Mouse (Mus musculus): Measurements from ENCODE around the gene Rims4. TPM values are rescaled to one million over a fixed set of nuclear protein-coding genes. Genes with fewer than 3 reads are reported as not detected.

Gene Rims4
- polyA plus RNA-seq, 1 experiment from 2014 or later, result 0.22 TPM

DNA sequence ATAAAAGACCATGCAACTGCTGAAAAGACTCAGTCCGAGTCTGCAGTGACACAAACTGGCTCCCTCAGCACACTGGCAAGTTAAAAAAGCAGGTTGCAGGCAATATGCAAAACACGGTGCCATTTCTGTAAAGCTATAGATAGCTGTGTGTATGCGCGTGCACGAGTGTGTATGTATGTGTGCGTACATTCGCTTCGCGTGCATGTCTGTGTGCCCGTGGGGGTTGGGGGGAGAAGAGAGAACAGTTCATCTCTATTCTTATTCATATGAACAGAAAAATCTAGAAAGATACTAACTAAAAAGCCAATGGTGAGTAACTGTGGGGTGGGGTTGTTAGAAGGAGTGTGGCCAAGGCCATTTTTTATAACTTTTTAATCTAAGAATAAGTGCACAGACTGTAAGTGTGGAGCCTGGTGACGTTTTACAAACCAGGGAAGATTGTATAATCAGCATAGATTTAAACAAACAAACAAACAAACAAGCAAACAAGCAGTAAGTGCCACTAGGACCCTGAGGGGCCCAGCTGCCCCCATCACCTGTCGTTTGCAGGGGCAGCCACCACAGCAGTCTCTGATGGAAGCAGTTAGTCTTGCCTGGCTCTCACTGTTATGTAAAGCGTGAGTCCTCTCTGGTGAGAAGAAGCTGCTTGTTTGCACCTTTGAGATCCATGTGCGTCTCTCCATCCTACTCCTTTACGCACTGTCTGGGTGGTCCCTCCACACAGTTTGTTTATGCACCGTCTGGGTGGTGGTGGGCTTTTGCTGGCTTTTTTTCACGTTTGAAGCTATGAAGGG lies 35.4 kb downstream of the Rims4 start:
- no peaks in the 10 kb centered on the region for H3K36me3 ChIP-seq
- H3K27ac ChIP-seq, result no peak overlapping the region
- H3K4me2 ChIP-seq, result no peak overlapping the region
- H3K4me1 ChIP-seq, result no peaks in the 10 kb centered on the region
- no peak overlapping the region for H3K9ac ChIP-seq
- WGBS, result 70% methylated on average over 17 of the region's 17 CpGs
- no peak for ATAC-seq (ENCODE audit: insufficient number of reproducible peaks, insufficient read depth, low FRiP score, low TSS enrichment, low read depth)
- H3K4me3 ChIP-seq, result no peak overlapping the region
- no peaks in the 10 kb centered on the region for H3K9me3 ChIP-seq
- peaks cover 7% of the 10 kb centered on the region; the same call in 1 of the 2 replicates for H3K27me3 ChIP-seq

DNA sequence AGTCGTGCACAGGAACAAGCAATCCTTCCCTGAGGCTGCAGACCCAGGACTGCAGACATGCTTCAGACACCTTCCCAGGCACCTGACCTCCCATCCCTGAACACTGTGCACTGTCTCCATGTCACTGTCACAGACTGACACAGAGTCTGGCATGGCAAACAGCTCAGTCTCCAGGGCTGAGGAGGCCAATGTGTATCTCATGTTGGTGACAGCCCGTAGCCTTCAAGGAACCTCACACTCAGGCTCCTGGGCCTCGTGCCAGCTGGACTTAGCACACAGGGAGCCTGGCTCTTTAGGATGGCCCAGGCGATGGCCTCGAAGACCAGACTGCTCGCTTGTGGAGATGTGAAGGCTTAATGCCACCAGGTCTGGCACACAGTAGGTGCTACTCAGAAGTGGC lies 37.6 kb downstream of the Rims4 start:
- Histone ChIP-seq H3K36me3 (no peaks in the 10 kb centered on the region), H3K9me3 (no peaks in the 10 kb centered on the region), H3K27ac (no peak overlapping the region), H3K4me3 (no peak overlapping the region), H3K27me3 (peaks cover 7% of the 10 kb centered on the region; the same call in 1 of the 2 replicates), H3K4me2 (no peak overlapping the region), H3K9ac (no peak overlapping the region), H3K4me1 (no peaks in the 10 kb centered on the region)
- no peak for ATAC-seq (ENCODE audit: insufficient number of reproducible peaks, insufficient read depth, low FRiP score, low TSS enrichment, low read depth)
- 79% methylated on average over 6 of the region's 6 CpGs for WGBS

DNA sequence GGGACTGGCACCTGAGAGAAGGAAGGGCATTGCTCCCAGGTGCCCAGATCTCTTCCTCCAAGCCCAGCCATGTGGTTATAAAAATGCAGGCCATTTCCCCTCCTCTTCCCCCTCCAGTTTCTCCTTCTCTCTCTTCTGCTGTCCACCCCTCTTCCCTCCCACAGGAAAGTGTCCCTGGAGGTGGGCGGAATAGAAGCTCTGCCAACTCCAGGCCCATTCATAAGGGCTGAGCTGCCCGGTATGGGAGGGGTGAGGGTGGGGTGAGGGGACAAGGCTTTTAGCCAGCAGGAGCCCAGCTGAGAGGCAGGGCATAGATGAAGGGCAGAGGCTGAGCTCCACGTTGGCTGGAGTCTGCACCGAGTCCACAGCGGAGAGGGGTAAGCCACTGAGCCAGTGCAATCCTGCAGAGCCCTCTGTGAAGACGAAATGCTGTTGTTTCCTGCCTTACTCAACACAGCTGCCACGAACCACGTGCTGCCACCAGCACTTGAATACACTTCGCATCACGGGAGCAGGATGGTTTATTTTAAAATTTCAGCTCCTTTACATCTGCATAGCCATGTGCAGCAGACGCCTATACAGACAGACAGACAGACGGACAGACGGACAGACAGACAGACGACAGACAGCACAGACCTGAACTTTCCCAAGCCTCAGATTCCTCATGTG lies 41.5 kb downstream of the Rims4 start:
- Histone ChIP-seq H3K4me1 (peaks cover 5% of the 10 kb centered on the region), H3K36me3 (no peaks in the 10 kb centered on the region), H3K4me3 (no peak overlapping the region), H3K9ac (no peak overlapping the region), H3K27me3 (no peaks in the 10 kb centered on the region; the same call in 1 of the 2 replicates), H3K27ac (no peak overlapping the region), H3K4me2 (no peak overlapping the region), H3K9me3 (no peaks in the 10 kb centered on the region)
- 70% methylated on average over 14 of the region's 14 CpGs for whole genome bisulfite sequencing
- no peak for ATAC-seq (ENCODE audit: insufficient number of reproducible peaks, insufficient read depth, low FRiP score, low TSS enrichment, low read depth)

DNA sequence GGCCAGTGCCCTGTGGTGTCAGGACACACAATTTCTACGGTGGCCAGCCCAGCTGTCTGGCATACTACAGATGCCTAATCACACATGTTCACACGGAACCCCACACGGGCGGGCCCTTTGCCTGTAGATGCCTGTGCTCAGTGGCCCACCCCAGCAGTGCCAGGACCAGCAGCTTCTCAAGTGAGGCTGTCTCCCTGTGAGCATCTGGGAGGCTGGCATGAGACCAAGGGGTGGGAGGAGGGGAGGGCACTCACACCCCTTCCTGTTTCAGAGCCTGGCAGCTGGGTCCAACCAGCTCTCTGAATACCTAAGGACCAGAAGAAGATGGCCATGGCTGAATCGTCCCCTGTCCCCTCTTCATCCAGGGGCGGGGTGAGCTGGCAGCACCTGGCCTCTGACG lies 43.0 kb downstream of the Rims4 start:
- no peaks in the 10 kb centered on the region for H3K36me3 ChIP-seq
- ATAC-seq (ENCODE audit: insufficient number of reproducible peaks, insufficient read depth, low FRiP score, low TSS enrichment, low read depth), result no peak

DNA sequence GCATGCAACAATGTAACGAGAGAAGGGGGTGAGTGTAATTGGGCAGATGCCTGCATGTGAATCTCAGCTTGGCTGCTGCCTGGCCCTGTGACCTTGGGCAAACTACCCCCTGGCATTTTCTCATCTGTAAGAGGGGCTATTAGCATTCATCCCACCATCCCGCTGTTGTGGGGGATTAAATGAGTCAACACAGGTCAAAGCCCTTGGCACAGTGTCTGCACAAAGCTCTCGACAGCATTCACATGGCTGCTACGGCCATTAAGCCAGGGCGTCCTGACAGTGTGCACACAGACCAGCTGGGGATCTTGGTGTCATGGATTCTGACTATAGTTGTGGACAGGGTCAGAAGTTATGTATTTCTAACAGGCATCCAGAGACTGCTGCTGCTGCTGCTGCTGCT lies 43.6 kb downstream of the Rims4 start:
- H3K9me3 ChIP-seq, result no peaks in the 10 kb centered on the region
- no peak for ATAC-seq (ENCODE audit: insufficient number of reproducible peaks, insufficient read depth, low FRiP score, low TSS enrichment, low read depth)

More for the DNA sequence above, 43.0 kb downstream of the Rims4 start:
- Histone ChIP-seq H3K4me2 (no peak overlapping the region), H3K27me3 (no peaks in the 10 kb centered on the region; the same call in 1 of the 2 replicates), H3K9me3 (no peaks in the 10 kb centered on the region), H3K9ac (no peak overlapping the region), H3K4me1 (peaks cover 5% of the 10 kb centered on the region), H3K27ac (no peak overlapping the region), H3K4me3 (no peak overlapping the region)
- WGBS, result 65% methylated on average over 7 of the region's 7 CpGs

DNA sequence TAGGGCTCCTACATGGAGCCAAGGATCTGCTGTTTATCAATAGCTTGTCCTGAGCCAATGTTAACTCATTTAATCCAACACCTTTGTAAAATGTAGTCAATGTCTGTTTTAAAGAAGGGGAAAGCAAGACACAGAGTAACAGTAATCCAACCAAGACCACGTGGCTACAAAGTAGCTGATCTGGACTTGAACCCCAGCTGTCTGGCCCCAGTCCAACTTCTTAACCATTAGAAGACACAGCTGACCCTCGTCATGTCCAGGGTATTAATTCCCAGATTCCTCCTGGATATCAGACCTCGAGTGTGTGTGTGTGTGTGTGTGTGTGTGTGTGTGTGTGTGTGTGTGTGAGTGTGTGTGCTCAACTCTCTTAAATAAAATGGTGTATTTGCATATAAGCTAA lies 46.6 kb downstream of the Rims4 start:
- no peak overlapping the region for H3K4me2 ChIP-seq
- H3K36me3 ChIP-seq, result no peaks in the 10 kb centered on the region
- H3K4me1 ChIP-seq, result peaks cover 5% of the 10 kb centered on the region
- H3K9me3 ChIP-seq, result no peaks in the 10 kb centered on the region
- no peak for ATAC-seq (ENCODE audit: insufficient number of reproducible peaks, insufficient read depth, low FRiP score, low TSS enrichment, low read depth)
- H3K27me3 ChIP-seq, result peaks cover 5% of the 10 kb centered on the region; the same call in 1 of the 2 replicates
- no peak overlapping the region for H3K27ac ChIP-seq
- WGBS, result 38% methylated on average over 3 of the region's 3 CpGs
- H3K4me3 ChIP-seq, result no peak overlapping the region
- H3K9ac ChIP-seq, result no peak overlapping the region

More for the DNA sequence above, 43.6 kb downstream of the Rims4 start:
- H3K4me2 ChIP-seq, result no peak overlapping the region
- peaks cover 3% of the 10 kb centered on the region for H3K27me3 ChIP-seq
- H3K27ac ChIP-seq, result no peak overlapping the region
- peaks cover 5% of the 10 kb centered on the region for H3K4me1 ChIP-seq
- H3K9ac ChIP-seq, result no peak overlapping the region
- H3K36me3 ChIP-seq, result no peaks in the 10 kb centered on the region
- WGBS, result 34% methylated on average over 5 of the region's 5 CpGs
- H3K4me3 ChIP-seq, result no peak overlapping the region

DNA sequence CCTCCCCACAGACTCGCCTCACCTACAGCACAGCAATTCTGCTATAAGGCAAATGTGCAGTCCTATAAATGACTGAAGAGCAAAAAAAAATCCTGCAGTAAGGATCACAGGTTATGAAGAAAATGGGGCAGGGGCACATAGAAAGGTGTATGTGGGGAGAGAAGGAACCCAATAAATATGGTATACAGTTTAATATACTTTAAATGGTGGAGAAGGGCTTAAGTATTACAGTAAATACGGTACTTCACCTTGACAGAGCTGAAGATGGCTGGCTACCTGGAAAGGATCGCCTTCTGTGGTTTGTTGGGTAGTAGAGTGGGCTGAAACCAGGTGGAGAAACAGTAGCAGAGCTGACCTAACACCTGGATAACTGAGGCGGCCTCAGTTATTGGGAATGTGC lies 47.2 kb downstream of the Rims4 start:
- Histone ChIP-seq H3K4me1 (peaks cover 5% of the 10 kb centered on the region), H3K4me2 (no peak overlapping the region), H3K9ac (no peak overlapping the region), H3K27me3 (peaks cover 5% of the 10 kb centered on the region; the same call in 1 of the 2 replicates), H3K36me3 (no peaks in the 10 kb centered on the region), H3K9me3 (no peaks in the 10 kb centered on the region), H3K27ac (no peak overlapping the region), H3K4me3 (no peak overlapping the region)
- no peak for ATAC-seq (ENCODE audit: insufficient number of reproducible peaks, insufficient read depth, low FRiP score, low TSS enrichment, low read depth)
- 78% methylated on average over 4 of the region's 4 CpGs for WGBS

DNA sequence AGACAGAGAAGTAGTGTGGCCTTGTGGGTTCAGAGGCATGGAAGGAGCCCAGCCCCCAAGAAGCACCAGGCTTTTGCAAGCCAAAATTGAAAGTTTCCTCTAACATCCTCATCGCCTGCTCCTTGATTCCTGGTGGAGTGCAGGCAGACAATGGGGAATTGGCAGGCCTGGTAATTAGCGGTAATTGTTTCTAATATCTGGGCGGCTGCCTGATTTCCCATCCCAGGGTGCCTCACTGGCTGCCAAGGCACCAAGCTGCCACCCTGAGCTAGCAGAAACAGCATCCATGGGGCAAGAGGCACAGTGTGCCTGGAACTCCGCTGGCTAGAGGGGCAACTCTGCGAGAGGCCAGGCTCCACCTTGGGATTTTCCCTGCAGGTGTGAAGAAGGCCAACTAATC lies 48.7 kb downstream of the Rims4 start:
- H3K4me1 ChIP-seq, result no peaks in the 10 kb centered on the region
- no peak overlapping the region for H3K27ac ChIP-seq
- no peak overlapping the region for H3K9ac ChIP-seq
- WGBS, result 62% methylated on average over 5 of the region's 5 CpGs
- ATAC-seq (ENCODE audit: insufficient number of reproducible peaks, insufficient read depth, low FRiP score, low TSS enrichment, low read depth), result no peak
- H3K4me3 ChIP-seq, result no peak overlapping the region
- peaks cover 5% of the 10 kb centered on the region; the same call in 1 of the 2 replicates for H3K27me3 ChIP-seq
- H3K4me2 ChIP-seq, result no peak overlapping the region
- no peaks in the 10 kb centered on the region for H3K9me3 ChIP-seq
- H3K36me3 ChIP-seq, result no peaks in the 10 kb centered on the region

DNA sequence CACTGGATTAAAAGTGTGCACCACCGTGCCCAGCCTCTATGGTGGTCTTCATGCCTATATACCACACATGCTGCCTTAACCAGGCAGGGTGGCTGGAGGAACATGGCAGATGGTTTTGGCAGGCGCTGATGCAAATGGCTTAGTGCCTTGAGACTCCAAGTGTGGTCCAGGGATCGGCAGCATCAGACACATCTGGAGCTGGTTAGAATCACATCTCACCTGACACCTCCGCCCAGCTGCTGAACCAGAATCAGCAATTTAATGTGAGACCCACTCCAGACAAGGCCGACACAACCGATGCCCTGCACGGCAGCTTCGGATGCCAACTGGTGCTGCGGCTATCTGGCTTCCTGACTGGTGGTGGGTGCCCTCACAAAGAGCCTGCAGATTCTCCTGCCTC lies 52.4 kb downstream of the Rims4 start:
- ATAC-seq (ENCODE audit: insufficient number of reproducible peaks, insufficient read depth, low FRiP score, low TSS enrichment, low read depth), result no peak
- H3K9ac ChIP-seq, result no peak overlapping the region
- H3K27me3 ChIP-seq, result peaks cover 17% of the 10 kb centered on the region; the same call in 1 of the 2 replicates
- H3K4me2 ChIP-seq, result no peak overlapping the region
- H3K4me3 ChIP-seq, result no peak overlapping the region
- no peak overlapping the region for H3K27ac ChIP-seq
- no peaks in the 10 kb centered on the region for H3K9me3 ChIP-seq
- no peaks in the 10 kb centered on the region for H3K4me1 ChIP-seq
- H3K36me3 ChIP-seq, result no peaks in the 10 kb centered on the region
- 64% methylated on average over 9 of the region's 9 CpGs for WGBS

DNA sequence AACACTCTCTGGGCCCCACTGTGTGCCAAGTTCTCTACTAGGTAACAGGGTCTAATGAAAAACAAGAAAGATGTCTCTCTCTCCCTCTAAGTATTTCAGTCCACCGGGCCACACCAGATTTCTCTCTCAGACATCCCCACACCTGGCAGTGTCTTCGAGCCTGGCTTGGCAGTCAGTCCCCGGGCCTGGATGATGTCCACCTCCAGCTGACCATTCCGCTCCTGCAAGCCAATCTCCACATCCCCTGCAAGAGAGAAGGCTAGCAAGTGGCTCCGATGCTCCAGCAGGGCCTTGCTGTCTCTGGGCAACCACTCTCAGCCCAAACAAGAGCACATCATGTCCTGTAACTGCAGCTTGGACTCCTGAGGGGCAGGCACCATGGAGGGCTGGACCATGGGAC lies 53.2 kb downstream of the Rims4 start:
- Histone ChIP-seq H3K4me2 (no peak overlapping the region), H3K9ac (no peak overlapping the region), H3K36me3 (no peaks in the 10 kb centered on the region), H3K4me1 (no peaks in the 10 kb centered on the region), H3K9me3 (no peaks in the 10 kb centered on the region), H3K27ac (no peak overlapping the region), H3K4me3 (no peak overlapping the region), H3K27me3 (peaks cover 17% of the 10 kb centered on the region; the same call in 1 of the 2 replicates)
- WGBS, result 89% methylated on average over 5 of the region's 5 CpGs
- ATAC-seq (ENCODE audit: insufficient number of reproducible peaks, insufficient read depth, low FRiP score, low TSS enrichment, low read depth), result no peak

DNA sequence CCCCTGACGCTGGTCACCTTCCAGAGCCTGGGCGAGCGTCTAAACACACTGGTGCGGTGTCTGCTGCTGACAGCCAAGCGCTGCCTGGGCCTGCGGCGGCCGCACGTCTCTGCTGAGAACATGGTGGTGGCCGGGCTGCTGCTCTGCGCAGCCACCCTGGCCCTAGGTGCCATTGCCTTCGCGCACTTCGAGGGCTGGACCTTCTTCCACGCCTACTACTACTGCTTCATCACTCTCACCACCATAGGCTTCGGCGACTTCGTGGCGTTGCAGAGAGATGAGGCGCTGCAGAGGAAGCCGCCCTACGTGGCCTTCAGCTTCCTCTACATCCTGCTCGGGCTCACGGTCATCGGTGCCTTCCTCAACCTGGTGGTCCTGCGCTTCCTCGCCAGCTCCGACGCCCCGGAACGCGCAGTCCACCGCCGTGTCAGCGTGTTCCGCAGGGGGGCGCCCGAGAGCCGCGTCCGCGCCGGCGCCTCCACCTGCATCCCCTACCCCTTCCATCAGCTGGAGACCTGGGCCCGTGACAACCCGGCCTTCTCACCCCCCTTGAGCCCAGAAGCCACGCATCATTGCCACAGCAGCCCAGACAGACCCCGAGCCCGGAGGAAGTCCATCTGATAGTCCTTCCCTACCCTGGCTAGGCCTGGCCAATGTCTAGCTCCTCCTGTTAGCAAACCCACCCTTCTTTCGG lies 60.1 kb downstream of the Rims4 start:
- Histone ChIP-seq H3K4me3 (0 out of 2 replicates have a peak overlapping the region, but pooled peaks have one; percentile 3), H3K4me2 (peak overlapping the region; percentile 36), H3K36me3 (no peaks in the 10 kb centered on the region), H3K27ac (no peak overlapping the region), H3K4me1 (peaks cover 10% of the 10 kb centered on the region), H3K9ac (no peak overlapping the region), H3K27me3 (peaks cover 81% of the 10 kb centered on the region), H3K9me3 (no peaks in the 10 kb centered on the region)
- 0 out of 2 replicates have a peak, but pooled peaks have one; percentile 57 for ATAC-seq (ENCODE audit: insufficient number of reproducible peaks, insufficient read depth, low FRiP score, low TSS enrichment, low read depth)
- 15% methylated on average over 50 of the region's 50 CpGs for WGBS
